Mouse (Mus musculus) small intestine, adult 2 months (tissue): ENCODE measurements around the gene Gh. TPM values are rescaled to one million over a fixed set of nuclear protein-coding genes. Genes with fewer than 3 reads are reported as not detected.

Experiments
- H3K27ac ChIP-seq: fragments of 200-500 bp; 2 replicates; pipeline ENCODE4 v1.5.1; 2012; ENCODE audit warnings: low read depth, low read length, control low read depth, inconsistent platforms; ENCODE audit not compliant: insufficient read depth
- H3K27me3 ChIP-seq: fragments of 200-500 bp; 2 replicates; pipeline ENCODE4 v1.6.1; 2012; ENCODE audit warnings: mild to moderate bottlenecking, moderate library complexity, low read length, inconsistent platforms; ENCODE audit not compliant: control insufficient read depth, insufficient read depth
- H3K36me3 ChIP-seq: fragments of 200-500 bp; 2 replicates; pipeline ENCODE4 v1.6.1; 2012; ENCODE audit warnings: mild to moderate bottlenecking, low read length, control low read depth, inconsistent platforms; ENCODE audit not compliant: control insufficient read depth, insufficient read depth
- H3K4me1 ChIP-seq: fragments of 200-500 bp; 2 replicates; pipeline ENCODE4 v1.6.1; 2012; ENCODE audit warnings: low read length, inconsistent platforms, mixed read lengths; ENCODE audit not compliant: control insufficient read depth, insufficient read depth, insufficient read length
- H3K4me3 ChIP-seq: fragments of 200-500 bp; 2 replicates; pipeline ENCODE4 v1.5.1; 2012; ENCODE audit warnings: low read depth, mild to moderate bottlenecking, control low read depth, inconsistent platforms, low read length, moderate library complexity
- CTCF ChIP-seq: fragments of 200-500 bp; IDR thresholded peaks from 2 replicates; pipeline ENCODE4 v1.5.1; 2012; ENCODE audit warnings: low read depth, mild to moderate bottlenecking, control low read depth, inconsistent platforms, low read length, moderate library complexity, mixed read lengths; ENCODE audit not compliant: insufficient replicate concordance, insufficient read length; ENCODE audit errors: extremely low read depth
- POLR2A ChIP-seq: fragments of 200-500 bp; IDR thresholded peaks from 2 replicates; pipeline ENCODE4 v1.6.1; 2012; ENCODE audit warnings: low read depth, mild to moderate bottlenecking, control low read depth, inconsistent platforms, low read length, moderate library complexity
- WGBS: fragments of 180-500 bp; shearing (Covaris S2); methylation state at CpG from one replicate; pipeline ENCODE4 v1.1.7; 2018; 5-methylcytosine and 5-hydroxymethylcytosine counted together
- polyA plus RNA-seq: library from polyadenylated mRNA; depleted of rRNA; stranded (reverse); fragments of >200 nt; gene quantifications from 2 replicates; pipeline ENCODE4 v1.2.3, GENCODE M21; 2012

Gh gene
- polyA plus RNA-seq, 1 experiment: 0.24 TPM

DNA sequence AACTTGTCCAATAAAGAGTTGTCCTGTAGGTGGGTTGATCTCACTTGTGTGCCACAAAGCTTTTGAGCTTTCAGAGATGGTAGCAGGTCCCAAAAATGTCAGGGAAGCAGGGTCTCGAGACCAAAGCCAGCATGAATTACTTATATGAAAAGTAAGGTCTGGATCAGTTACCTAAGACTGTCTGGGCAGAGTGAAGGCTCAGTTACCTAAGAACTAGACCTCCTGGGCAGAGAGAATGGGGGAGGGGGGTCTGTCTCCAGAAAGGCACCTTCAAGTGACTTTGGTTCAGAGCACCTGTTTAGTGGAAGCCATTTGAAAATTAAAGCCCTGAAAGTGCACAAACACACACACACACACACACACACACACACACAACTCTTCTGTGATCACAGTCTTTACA is 27.3 kb downstream of the Gh start:
- H3K4me3 ChIP-seq: no peak overlapping the region
- no peaks in the 10 kb centered on the region for H3K36me3 ChIP-seq
- no peaks in the 10 kb centered on the region for H3K27me3 ChIP-seq
- peaks cover 22% of the 10 kb centered on the region for H3K4me1 ChIP-seq
- H3K27ac ChIP-seq: no peak overlapping the region
- TF ChIP-seq CTCF (no peak), POLR2A (no peak)
- WGBS: 90% methylated on average over 1 of the region's 1 CpGs

DNA sequence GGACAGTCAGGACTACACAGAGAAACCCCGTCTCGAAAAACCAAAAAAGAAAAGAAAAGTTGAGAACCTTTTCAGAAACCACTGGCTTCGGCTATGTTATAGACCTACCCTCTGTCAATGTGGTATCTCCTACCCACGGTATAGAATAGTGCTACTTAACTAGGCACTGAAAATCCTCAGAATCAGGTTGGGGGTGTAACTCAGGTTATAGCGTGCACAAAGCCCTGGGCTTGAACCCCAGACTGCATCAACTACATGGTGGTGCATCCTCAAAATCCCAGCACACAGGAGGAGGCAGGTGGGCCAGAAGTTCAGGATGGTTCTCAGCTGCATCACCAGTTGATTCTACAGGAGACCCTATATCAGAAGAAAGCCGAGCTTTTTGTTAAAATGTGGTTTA is 27.9 kb downstream of the Gh start:
- H3K36me3 ChIP-seq: no peaks in the 10 kb centered on the region
- H3K27ac ChIP-seq: peak overlapping the region; percentile 48; the same call in 1 of the 2 replicates
- TF ChIP-seq CTCF (no peak), POLR2A (no peak)
- no peaks in the 10 kb centered on the region for H3K27me3 ChIP-seq
- WGBS: 90% methylated on average over 6 of the region's 6 CpGs
- no peak overlapping the region for H3K4me3 ChIP-seq
- peaks cover 27% of the 10 kb centered on the region for H3K4me1 ChIP-seq

DNA sequence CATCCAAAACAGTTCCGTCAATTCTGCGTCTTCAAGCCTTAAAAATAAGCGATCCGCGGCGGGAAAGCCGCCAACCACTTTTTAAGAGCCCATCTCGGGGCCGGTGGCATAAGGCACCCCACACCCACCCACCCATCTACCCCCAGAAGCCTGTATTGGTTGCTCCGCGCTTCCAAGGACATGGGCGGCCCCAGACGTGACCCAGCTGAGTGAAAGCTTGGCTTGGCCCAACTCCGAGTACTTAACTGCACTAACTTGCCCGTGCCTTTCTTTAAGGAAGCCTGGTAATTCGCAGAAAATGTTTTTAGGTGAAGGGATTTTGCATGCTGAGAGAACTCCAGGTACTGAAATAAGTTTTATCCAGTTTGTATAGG is 28.4 kb downstream of the Gh start:
- TF ChIP-seq POLR2A (no peak), CTCF (no peak)
- WGBS: 3% methylated on average over 16 of the region's 16 CpGs
- H3K27ac ChIP-seq: peak overlapping the region; percentile 48
- no peaks in the 10 kb centered on the region for H3K36me3 ChIP-seq
- H3K4me1 ChIP-seq: peaks cover 31% of the 10 kb centered on the region
- peak overlapping the region; percentile 64 for H3K4me3 ChIP-seq
- no peaks in the 10 kb centered on the region for H3K27me3 ChIP-seq

- H3K27ac ChIP-seq: peak within 1 kb of the TSS; percentile 77
- H3K36me3 ChIP-seq: no peaks in the 10 kb centered on the region
- WGBS: under 1% methylated on average over 72 of the region's 72 CpGs
- TF ChIP-seq POLR2A (peak; percentile 75), CTCF (no peak)
- peak within 1 kb of the TSS; percentile 78 for H3K4me3 ChIP-seq
- no peaks in the 10 kb centered on the region for H3K27me3 ChIP-seq
- peaks cover 35% of the 10 kb centered on the region for H3K4me1 ChIP-seq
Observed at GRCm38 (mm10) chr11:106272644-106273310, 28.9 kb downstream of the Gh start, which contains the start of gene Smarcd2. Gene Smarcd2 (minus strand): TSS chr11:106272972.

DNA sequence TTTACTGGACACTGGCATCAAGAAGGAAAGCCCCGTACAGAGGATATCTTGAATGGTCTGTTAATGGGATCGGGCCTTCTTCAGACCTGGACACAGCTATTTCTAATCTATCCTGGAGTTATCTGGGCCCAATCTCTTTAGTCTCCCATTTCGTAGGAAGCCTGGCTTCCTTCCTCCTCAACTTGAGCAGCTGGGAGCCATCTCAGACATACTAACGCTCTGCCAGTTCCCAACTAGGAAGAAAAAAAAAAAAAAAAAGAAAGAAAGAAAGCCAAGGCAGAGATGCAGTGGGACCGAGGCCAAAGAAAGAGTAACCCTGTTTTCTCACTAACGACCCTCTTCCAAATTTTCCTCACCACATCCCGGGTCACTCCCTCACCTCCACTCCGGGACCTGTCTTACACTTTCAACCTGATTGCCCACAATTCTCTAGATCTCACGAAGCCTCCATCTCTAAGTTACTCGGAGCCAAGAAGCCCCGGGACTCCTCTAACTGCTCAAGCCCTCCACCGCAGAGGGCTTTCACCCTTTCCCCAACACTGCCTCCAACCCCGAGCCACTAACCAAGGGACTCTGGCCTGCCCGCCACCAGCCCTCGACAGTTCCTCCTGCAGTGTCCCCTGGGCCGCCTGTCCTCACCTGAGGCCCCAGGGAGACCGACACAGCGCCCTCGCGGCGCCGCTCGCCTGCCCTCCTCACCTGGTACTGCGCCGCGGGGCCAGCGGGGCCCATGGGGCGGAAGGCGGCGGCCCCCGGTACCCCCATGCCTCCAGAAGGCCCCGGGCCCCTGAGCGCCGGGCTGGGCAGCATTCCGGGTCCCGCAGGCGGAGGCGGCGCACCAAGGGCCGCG is 29.6 kb downstream of the Gh start:
- WGBS: under 1% methylated on average over 41 of the region's 41 CpGs
- H3K4me1 ChIP-seq: peaks cover 42% of the 10 kb centered on the region
- no peak for TF ChIP-seq CTCF
- no peak for TF ChIP-seq POLR2A
- H3K4me3 ChIP-seq: peak overlapping the region; percentile 78
- no peaks in the 10 kb centered on the region for H3K27me3 ChIP-seq
- H3K36me3 ChIP-seq: peaks cover 2% of the 10 kb centered on the region
- peak overlapping the region; percentile 77 for H3K27ac ChIP-seq

DNA sequence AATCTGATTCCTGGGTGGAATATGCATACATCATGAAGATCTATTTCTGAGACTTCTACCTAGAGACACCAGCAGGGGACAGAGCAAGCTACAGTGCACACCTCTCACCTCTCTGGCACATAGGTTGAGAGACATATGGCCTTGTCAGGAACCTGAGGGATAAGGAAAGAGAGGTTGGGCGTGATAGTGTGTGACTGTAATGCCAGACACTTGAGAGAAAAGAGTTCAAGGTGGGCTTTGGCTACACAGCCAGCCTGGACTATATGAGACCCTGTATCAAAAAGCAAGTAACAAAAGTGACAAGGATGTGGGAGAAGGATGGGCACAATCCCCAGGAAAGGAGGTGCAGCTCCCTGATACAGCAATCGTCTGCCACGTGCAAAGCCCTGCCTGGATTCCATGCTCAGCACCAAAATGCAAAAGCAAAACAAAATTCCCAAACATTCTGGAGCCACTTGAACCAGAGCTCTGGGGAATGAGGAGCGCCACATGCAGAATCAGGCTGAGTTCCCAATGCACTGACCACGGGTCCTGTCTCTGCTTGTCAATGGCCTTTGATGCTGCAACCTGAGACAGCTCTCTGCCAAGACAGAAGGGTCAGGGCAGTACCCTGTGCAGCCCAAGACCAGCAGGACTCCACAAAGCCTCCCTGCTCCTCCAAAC is 30.4 kb downstream of the Gh start:
- WGBS: 11% methylated on average over 5 of the region's 5 CpGs
- TF ChIP-seq CTCF: no peak
- TF ChIP-seq POLR2A: no peak
- peak overlapping the region; percentile 77 for H3K27ac ChIP-seq
- H3K4me1 ChIP-seq: peaks cover 39% of the 10 kb centered on the region
- H3K36me3 ChIP-seq: peaks cover 10% of the 10 kb centered on the region
- peak overlapping the region; percentile 78 for H3K4me3 ChIP-seq
- no peaks in the 10 kb centered on the region for H3K27me3 ChIP-seq

DNA sequence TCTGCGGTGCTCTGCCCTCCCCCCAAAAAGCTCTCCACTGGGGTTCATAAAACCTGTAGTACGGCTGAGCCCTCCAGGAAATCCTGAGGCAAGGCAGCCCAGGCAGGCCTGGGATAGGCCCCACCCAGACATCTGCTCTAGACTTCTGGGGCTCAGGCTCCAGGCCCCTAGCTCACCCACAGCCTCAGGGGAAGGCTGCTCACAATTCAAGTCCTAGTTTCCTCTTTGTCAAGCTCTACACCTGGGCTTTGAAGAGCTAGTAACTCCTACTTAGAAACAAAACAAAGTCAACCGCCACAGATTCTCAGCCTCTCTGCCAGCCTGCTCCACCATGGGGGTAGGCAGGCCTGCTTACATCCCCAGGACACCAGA is 32.6 kb downstream of the Gh start:
- Histone ChIP-seq H3K36me3 (peaks cover 31% of the 10 kb centered on the region), H3K4me3 (no peak overlapping the region), H3K27ac (peak overlapping the region; percentile 58), H3K4me1 (peaks cover 31% of the 10 kb centered on the region), H3K27me3 (no peaks in the 10 kb centered on the region)
- TF ChIP-seq POLR2A: no peak
- TF ChIP-seq CTCF: no peak
- 17% methylated on average over 3 of the region's 3 CpGs for WGBS
